Mouse (Mus musculus): ENCODE data around the gene Ube3c. TPM values are rescaled to one million over a fixed set of nuclear protein-coding genes. Genes with fewer than 3 reads are reported as not detected.

The Ube3c gene
- polyA plus RNA-seq, 1 experiment from 2014 or later = 40.2 TPM

DNA sequence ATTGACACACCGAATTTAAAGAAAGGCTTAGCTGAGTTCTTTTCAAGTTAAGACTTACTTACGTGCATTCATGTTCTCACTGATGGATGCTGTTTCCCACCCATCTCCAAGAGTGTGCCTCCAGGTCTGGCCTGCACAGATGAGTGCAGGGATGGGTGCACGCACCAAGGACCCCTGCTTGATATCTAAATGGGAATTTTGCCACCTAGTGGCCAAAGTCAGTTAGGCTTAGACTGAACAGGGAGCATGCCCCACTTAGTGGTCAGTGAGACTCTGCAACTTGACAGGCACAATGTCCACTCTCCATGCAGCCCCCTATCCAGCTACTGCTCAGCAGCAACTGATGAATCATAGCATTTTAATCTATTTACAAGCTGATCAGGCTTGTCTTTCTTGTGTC, 118.6 kb downstream of the Ube3c start:
- Histone ChIP-seq H3K4me1 (no peaks in the 10 kb centered on the region), H3K27ac (replicated peaks) (no peak overlapping the region), H3K36me3 (no peaks in the 10 kb centered on the region), H3K9ac (replicated peaks) (no peak overlapping the region), H3K4me3 (no peak overlapping the region), H3K27me3 (no peaks in the 10 kb centered on the region), H3K4me2 (replicated peaks) (no peak overlapping the region), H3K9me3 (no peaks in the 10 kb centered on the region)
- WGBS = 64% methylated on average over 3 of the region's 3 CpGs
- ATAC-seq (replicated peaks) = peak; percentile 51; the same call in 1 of the 2 replicates

DNA sequence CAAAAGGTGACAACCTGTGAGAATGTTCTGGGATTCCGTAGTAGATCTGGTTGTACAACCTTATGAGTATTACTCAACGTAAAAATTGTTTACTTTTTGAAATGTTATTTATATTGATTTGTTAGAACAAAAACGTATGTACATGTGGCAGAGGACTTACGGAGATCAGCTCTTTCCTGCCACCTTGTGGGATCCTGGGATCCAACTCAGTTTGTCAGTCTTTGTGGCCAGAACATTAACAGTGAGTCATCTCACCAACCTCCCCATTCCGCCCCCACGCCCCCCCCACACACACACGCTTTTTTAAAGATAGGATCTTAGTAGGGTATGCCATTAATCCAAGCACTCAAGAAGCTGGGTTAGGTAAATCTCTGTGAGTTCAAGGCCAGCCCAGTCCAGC, 119.3 kb downstream of the Ube3c start:
- H3K27me3 ChIP-seq = no peaks in the 10 kb centered on the region
- H3K27ac ChIP-seq (replicated peaks) = no peak overlapping the region
- H3K9me3 ChIP-seq = no peaks in the 10 kb centered on the region
- H3K36me3 ChIP-seq = no peaks in the 10 kb centered on the region
- no peak overlapping the region for H3K9ac ChIP-seq (replicated peaks)
- no peak for ATAC-seq (replicated peaks)
- 68% methylated on average over 7 of the region's 7 CpGs for WGBS
- H3K4me3 ChIP-seq = no peak overlapping the region
- no peak overlapping the region for H3K4me2 ChIP-seq (replicated peaks)
- no peaks in the 10 kb centered on the region for H3K4me1 ChIP-seq

DNA sequence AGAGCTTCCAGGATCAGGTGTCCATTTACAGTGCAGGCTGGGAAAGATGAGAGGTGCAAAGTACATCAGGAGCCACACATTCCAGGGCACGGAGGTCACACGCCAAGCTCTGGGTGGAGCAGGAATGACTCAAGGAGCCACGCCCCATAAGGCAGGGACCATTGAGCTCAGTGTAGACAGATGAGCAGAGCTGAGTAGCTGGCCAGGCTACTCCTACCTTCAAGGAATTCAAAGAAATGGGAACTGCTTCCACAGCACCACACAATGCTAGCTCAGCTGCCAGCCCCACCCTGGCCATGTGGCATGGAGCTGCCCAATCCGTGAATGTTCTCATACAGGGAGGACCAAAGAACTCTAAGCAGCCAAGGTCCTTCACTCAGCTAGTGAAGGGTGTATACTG, 129.5 kb downstream of the Ube3c start:
- H3K4me1 ChIP-seq = no peaks in the 10 kb centered on the region
- no peak overlapping the region for H3K4me3 ChIP-seq
- 88% methylated on average over 4 of the region's 4 CpGs for WGBS
- no peak for ATAC-seq (replicated peaks)
- no peak overlapping the region for H3K4me2 ChIP-seq (replicated peaks)
- H3K36me3 ChIP-seq = no peaks in the 10 kb centered on the region
- H3K9me3 ChIP-seq = no peaks in the 10 kb centered on the region
- no peak overlapping the region for H3K9ac ChIP-seq (replicated peaks)
- no peaks in the 10 kb centered on the region for H3K27me3 ChIP-seq
- no peak overlapping the region for H3K27ac ChIP-seq (replicated peaks)

DNA sequence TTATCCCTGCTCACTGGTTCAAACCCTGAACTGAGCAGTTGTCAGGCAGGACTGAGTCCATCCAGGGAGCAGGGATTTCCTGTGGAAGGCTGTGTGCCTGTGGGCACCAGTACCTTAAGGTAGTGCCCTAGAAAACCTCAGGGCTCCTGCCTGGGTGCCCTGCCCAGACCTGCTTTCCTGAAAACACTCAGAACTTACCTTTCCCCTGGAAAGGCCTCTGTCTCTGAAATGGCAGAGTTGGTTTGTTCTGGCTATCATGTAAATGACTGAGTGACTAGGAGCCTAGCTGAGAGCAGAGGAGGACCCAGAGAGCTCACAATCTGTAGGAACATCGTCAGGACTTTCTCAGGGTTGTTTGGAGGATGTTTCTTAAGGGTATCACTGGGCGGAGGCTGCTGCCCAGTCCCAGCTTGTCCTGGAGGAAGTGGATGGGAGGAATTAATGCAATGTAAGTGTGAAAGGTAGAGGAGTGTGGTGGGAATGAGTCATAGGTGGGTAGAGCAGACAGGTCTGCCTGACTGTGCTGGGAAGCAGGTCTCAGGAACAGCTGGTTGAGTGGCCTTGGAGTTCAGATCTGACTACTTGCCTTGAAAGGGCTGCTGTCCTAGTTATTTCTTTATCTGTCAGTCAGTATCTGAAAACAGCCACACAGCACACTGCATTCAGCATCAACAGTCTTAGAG, 130.6 kb downstream of the Ube3c start:
- Histone ChIP-seq H3K4me2 (replicated peaks) (no peak overlapping the region), H3K4me1 (no peaks in the 10 kb centered on the region), H3K27ac (replicated peaks) (no peak overlapping the region), H3K4me3 (no peak overlapping the region), H3K9me3 (no peaks in the 10 kb centered on the region), H3K27me3 (no peaks in the 10 kb centered on the region), H3K36me3 (no peaks in the 10 kb centered on the region), H3K9ac (replicated peaks) (no peak overlapping the region)
- no peak for ATAC-seq (replicated peaks)
- WGBS = 80% methylated on average over 2 of the region's 2 CpGs

DNA sequence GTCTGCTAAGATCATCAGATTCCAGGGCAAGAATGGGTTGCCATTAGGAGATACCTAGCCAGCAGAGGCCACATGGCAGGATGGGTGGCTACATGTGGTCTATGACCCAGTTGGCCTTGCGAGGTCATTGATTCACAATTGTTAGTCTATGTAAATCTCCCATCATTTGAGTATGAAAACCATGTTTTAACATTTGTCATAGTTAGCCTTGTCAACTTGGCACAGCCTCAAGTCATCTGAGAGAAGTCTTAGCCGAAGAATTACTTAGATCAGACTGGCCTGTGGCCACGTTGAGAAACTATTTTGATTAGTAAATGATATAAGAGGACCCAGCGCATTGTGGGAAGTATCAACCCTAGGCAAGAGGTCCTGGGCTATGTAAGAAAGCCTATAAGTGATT, 138.2 kb downstream of the Ube3c start:
- Histone ChIP-seq H3K27me3 (no peaks in the 10 kb centered on the region), H3K27ac (replicated peaks) (no peak overlapping the region), H3K4me3 (no peak overlapping the region), H3K9me3 (no peaks in the 10 kb centered on the region), H3K4me2 (replicated peaks) (no peak overlapping the region), H3K9ac (replicated peaks) (no peak overlapping the region), H3K4me1 (no peaks in the 10 kb centered on the region), H3K36me3 (no peaks in the 10 kb centered on the region)
- ATAC-seq (replicated peaks) = no peak
- WGBS = 93% methylated on average over 4 of the region's 4 CpGs

DNA sequence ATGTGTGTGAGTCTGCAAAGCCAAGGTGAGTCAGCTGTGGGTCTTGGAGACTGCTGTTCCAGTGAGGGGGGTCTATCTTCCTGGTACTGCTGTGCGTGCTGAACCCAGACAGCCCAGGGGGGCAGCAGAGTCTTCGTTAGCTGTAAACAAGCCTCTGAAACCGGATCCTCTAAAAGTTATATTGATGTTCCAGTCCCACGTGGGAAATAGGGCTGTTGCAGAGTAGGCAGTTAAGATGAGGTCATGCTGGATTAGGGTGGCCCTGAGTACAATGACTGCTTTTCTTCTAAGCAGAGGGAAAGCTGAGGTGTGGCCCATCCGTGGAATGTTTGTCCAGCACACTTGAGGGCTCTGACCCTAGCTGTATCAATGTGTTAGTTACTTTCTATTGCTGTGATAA, 139.2 kb downstream of the Ube3c start:
- H3K4me1 ChIP-seq = no peaks in the 10 kb centered on the region
- no peak overlapping the region for H3K4me2 ChIP-seq (replicated peaks)
- no peak for ATAC-seq (replicated peaks)
- 22% methylated on average over 5 of the region's 5 CpGs for WGBS
- no peaks in the 10 kb centered on the region for H3K9me3 ChIP-seq
- no peak overlapping the region for H3K9ac ChIP-seq (replicated peaks)
- H3K27ac ChIP-seq (replicated peaks) = no peak overlapping the region
- H3K4me3 ChIP-seq = no peak overlapping the region
- no peaks in the 10 kb centered on the region for H3K36me3 ChIP-seq
- H3K27me3 ChIP-seq = no peaks in the 10 kb centered on the region

DNA sequence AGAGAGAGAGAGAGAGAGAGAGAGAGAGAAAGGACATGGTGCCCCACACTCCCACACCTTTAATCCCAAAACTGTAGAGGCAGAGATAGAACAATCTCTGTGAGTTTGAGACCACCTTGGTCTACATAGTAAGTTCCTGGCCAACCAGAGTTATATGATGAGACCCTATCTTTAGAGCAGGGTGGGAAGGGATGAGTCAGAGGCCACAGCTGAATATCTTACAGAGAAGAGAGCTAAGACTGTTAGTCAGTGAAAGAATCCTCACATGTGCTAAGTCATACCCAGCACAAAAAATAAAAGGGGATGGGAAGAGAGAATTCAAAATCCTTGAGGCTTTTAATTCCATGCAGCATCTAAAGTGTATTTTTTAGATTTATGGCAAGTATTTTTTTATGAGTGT, 142.6 kb downstream of the Ube3c start:
- Histone ChIP-seq H3K9ac (replicated peaks) (no peak overlapping the region), H3K4me2 (replicated peaks) (no peak overlapping the region), H3K27me3 (no peaks in the 10 kb centered on the region), H3K4me3 (no peak overlapping the region), H3K27ac (replicated peaks) (no peak overlapping the region), H3K9me3 (no peaks in the 10 kb centered on the region), H3K36me3 (no peaks in the 10 kb centered on the region), H3K4me1 (no peaks in the 10 kb centered on the region)
- ATAC-seq (replicated peaks) = no peak

DNA sequence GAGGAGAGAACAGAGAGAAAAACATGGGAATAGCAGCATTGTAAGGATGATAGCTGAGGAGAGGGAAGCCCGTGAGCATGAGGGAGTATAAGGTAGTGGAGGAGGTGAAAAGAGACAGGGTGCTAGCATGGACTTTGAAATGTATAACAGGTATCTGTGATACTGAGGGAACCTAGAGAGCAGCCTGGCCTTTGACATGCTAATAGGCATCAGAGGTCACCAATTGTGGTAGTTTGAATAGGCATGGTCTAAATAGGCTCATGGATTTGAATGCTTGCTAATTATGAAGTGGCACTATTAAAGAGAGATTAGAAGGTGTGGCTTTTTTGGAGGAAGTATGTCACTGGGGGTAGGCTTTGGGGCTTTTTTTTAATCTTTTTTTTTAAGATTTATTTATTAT, 143.9 kb downstream of the Ube3c start:
- no peaks in the 10 kb centered on the region for H3K36me3 ChIP-seq
- H3K27me3 ChIP-seq = no peaks in the 10 kb centered on the region
- no peak overlapping the region for H3K4me2 ChIP-seq (replicated peaks)
- ATAC-seq (replicated peaks) = no peak
- H3K4me3 ChIP-seq = no peak overlapping the region
- H3K4me1 ChIP-seq = no peaks in the 10 kb centered on the region
- H3K9me3 ChIP-seq = no peaks in the 10 kb centered on the region
- H3K9ac ChIP-seq (replicated peaks) = no peak overlapping the region
- H3K27ac ChIP-seq (replicated peaks) = no peak overlapping the region
- WGBS = 14% methylated on average over 1 of the region's 1 CpGs

DNA sequence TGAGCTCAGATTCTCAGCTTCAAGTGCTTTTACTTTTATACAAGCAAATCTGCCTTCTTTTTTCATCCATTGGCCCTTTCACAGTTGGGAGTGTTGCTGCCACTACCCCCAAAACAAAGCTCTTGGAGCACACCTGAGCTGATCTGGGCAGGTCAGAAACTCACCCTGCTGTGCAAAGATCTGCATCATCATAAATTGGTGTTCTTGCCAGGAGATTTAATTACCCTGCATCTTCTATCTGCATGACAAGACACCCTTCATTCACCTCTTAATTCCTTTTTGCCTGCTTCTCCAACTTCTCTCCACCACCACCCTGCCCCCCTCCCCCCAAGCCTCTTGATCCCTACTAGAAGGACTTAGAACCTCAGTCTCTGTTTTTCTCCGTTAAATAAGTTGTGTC, 152.1 kb downstream of the Ube3c start:
- ATAC-seq (replicated peaks) = no peak
- Histone ChIP-seq H3K9ac (replicated peaks) (no peak overlapping the region), H3K4me2 (replicated peaks) (no peak overlapping the region), H3K9me3 (no peaks in the 10 kb centered on the region), H3K27me3 (no peaks in the 10 kb centered on the region), H3K27ac (replicated peaks) (no peak overlapping the region), H3K36me3 (no peaks in the 10 kb centered on the region), H3K4me3 (no peak overlapping the region), H3K4me1 (no peaks in the 10 kb centered on the region)
- 8% methylated on average over 1 of the region's 1 CpGs for WGBS

DNA sequence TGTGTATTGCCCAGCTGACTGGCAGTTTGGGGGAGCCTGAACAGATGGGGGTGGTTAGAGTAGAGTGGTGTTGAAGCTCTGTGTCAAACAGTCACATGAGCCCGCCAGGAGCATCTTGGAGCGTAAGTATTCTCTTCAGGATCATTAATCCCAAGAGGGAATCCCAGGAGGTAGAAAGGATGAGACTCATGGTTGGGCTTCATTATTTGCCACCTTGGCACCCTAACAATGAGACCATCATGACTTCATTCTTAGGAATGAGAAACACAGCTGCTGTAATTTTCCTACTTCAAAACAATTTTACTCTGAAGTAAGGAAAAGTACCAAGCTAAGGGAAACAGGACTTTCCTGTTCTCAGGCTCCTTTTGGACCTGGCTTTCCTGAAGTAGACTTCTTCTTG, 156.3 kb downstream of the Ube3c start:
- Histone ChIP-seq H3K4me1 (no peaks in the 10 kb centered on the region), H3K4me2 (replicated peaks) (no peak overlapping the region), H3K4me3 (no peak overlapping the region), H3K9ac (replicated peaks) (no peak overlapping the region), H3K36me3 (no peaks in the 10 kb centered on the region), H3K9me3 (no peaks in the 10 kb centered on the region), H3K27me3 (no peaks in the 10 kb centered on the region), H3K27ac (replicated peaks) (no peak overlapping the region)
- WGBS = 89% methylated on average over 2 of the region's 2 CpGs
- ATAC-seq (replicated peaks) = no peak

Other genes with a start within 250 kb of the Ube3c start
- gene Lmbr1, start 190.9 kb upstream of the Ube3c start, polyA plus RNA-seq (2015; fragmentation: Nextera tagmentation; extraction: Ambion mirVana) = 25.7 and 26.3 TPM in 2 replicates
- gene Nom1, start 134.6 kb upstream of the Ube3c start, polyA plus RNA-seq (2015; fragmentation: Nextera tagmentation; extraction: Ambion mirVana) = 20.5 and 20.6 TPM in 2 replicates
- gene Mnx1, start 90.8 kb upstream of the Ube3c start, polyA plus RNA-seq (2015; fragmentation: Nextera tagmentation; extraction: Ambion mirVana) = not detected in 2 replicates
- 323 and 340 TPM in 2 replicates for gene Dnajb6, start 166.4 kb downstream of the Ube3c start, polyA plus RNA-seq (2015; fragmentation: Nextera tagmentation; extraction: Ambion mirVana)
- not detected in 2 replicates for gene Gm5129, start 166.7 kb downstream of the Ube3c start, polyA plus RNA-seq (2015; fragmentation: Nextera tagmentation; extraction: Ambion mirVana)

Measured in forebrain, embryonic 15.5 days (tissue).